Mouse (Mus musculus): Measurements from ENCODE around the gene Ptprm. TPM values are rescaled to one million over a fixed set of nuclear protein-coding genes. Genes with fewer than 3 reads are reported as not detected.

Gene Ptprm
- total and polyA plus RNA-seq, 3 experiments = not detected

GRCm38 (mm10) chr17:66755191-66755654, 599.0 kb downstream of the Ptprm start:
- Histone ChIP-seq H3K36me3 (ENCODE audit: control insufficient read depth in 1 of 2, insufficient read depth in 2 of 2, low read length in 2 of 2) (no peaks in the 10 kb centered on the region), H3K27me3 (ENCODE audit: control insufficient read depth in 1 of 2, insufficient read depth in 2 of 2, low read length in 2 of 2) (no peaks in the 10 kb centered on the region), H3K9ac (ENCODE audit: control insufficient read depth, low read depth, low read length, poor library complexity, severe bottlenecking) (no peak overlapping the region), H3K4me1 (ENCODE audit: control insufficient read depth in 1 of 2, insufficient read depth in 2 of 2, low read length in 2 of 2) (no peaks in the 10 kb centered on the region), H3K9me3 (replicated peaks; ENCODE audit: insufficient read depth, low read length) (no peaks in the 10 kb centered on the region), H3K27ac (ENCODE audit: control insufficient read depth, low read depth, low read length) (no peak overlapping the region), H3K79me2 (ENCODE audit: control insufficient read depth, insufficient read depth, low read length, poor library complexity) (no peaks in the 10 kb centered on the region), H3K4me3 (ENCODE audit: control insufficient read depth in 1 of 2, insufficient read depth in 1 of 2, low read depth in 2 of 2, low read length in 2 of 2) (no peak overlapping the region)
- DNase-seq (ENCODE audit: low read depth, low spot score) = no peak
- TF ChIP-seq SMC3 (IDR thresholded peaks at IDR 0.05; ENCODE audit: low read depth, low read length) = no peak
- no peak for TF ChIP-seq UBTF (IDR thresholded peaks at IDR 0.05; ENCODE audit: borderline replicate concordance, insufficient read depth, low read depth, low read length)
- no peak for TF ChIP-seq TBP (IDR thresholded peaks at IDR 0.05; ENCODE audit: low read depth, low read length)
- TF ChIP-seq ETS1 (IDR thresholded peaks at IDR 0.05; ENCODE audit: low read depth, low read length) = no peak
- TF ChIP-seq ELF1 (IDR thresholded peaks at IDR 0.05; ENCODE audit: low read depth, low read length) = no peak
- TF ChIP-seq GATA1 (IDR thresholded peaks at IDR 0.05; ENCODE audit: low read depth, low read length) = no peak
- no peak for TF ChIP-seq ZKSCAN1 (IDR thresholded peaks at IDR 0.05; ENCODE audit: low read depth, low read length)
- TF ChIP-seq USF2 (IDR thresholded peaks at IDR 0.05; ENCODE audit: borderline replicate concordance in 1 of 2, insufficient read depth in 1 of 2, low read depth in 1 of 2, low read length in 2 of 2) = no peak

- DNase-seq (ENCODE audit: low read depth, low spot score) = no peak
- no peaks in the 10 kb centered on the region for H3K9me3 ChIP-seq (replicated peaks; ENCODE audit: insufficient read depth, low read length)
Observed at GRCm38 (mm10) chr17:66754208-66754865, 599.9 kb downstream of the Ptprm start.

GRCm38 (mm10) chr17:66751746-66752145, 602.5 kb downstream of the Ptprm start:
- Histone ChIP-seq H3K4me1 (ENCODE audit: control insufficient read depth in 1 of 2, insufficient read depth in 2 of 2, low read length in 2 of 2) (no peaks in the 10 kb centered on the region), H3K9ac (ENCODE audit: control insufficient read depth, low read depth, low read length, poor library complexity, severe bottlenecking) (no peak overlapping the region), H3K27me3 (ENCODE audit: control insufficient read depth in 1 of 2, insufficient read depth in 2 of 2, low read length in 2 of 2) (no peaks in the 10 kb centered on the region), H3K9me3 (replicated peaks; ENCODE audit: insufficient read depth, low read length) (no peaks in the 10 kb centered on the region), H3K36me3 (ENCODE audit: control insufficient read depth in 1 of 2, insufficient read depth in 2 of 2, low read length in 2 of 2) (no peaks in the 10 kb centered on the region), H3K4me3 (ENCODE audit: control insufficient read depth in 1 of 2, insufficient read depth in 1 of 2, low read depth in 2 of 2, low read length in 2 of 2) (no peak overlapping the region), H3K27ac (ENCODE audit: control insufficient read depth, low read depth, low read length) (no peak overlapping the region), H3K79me2 (ENCODE audit: control insufficient read depth, insufficient read depth, low read length, poor library complexity) (no peaks in the 10 kb centered on the region)
- no peak for DNase-seq (ENCODE audit: low read depth, low spot score)
- TF ChIP-seq MYC (IDR thresholded peaks at IDR 0.05; ENCODE audit: low read depth, low read length) (no peak), RAD21 (IDR thresholded peaks at IDR 0.05; ENCODE audit: low read depth, low read length) (no peak), MEF2A (IDR thresholded peaks at IDR 0.05; ENCODE audit: extremely low read depth, insufficient replicate concordance, low read depth, low read length, poor library complexity, severe bottlenecking) (no peak), RCOR1 (IDR thresholded peaks at IDR 0.05; ENCODE audit: low read depth, low read length) (no peak), CHD1 (IDR thresholded peaks at IDR 0.05; ENCODE audit: low read depth, low read length) (no peak), TAL1 (IDR thresholded peaks at IDR 0.05; ENCODE audit: low read length) (no peak)

More at GRCm38 (mm10) chr17:66754208-66754865, 599.9 kb downstream of the Ptprm start:
- H3K79me2 ChIP-seq (ENCODE audit: control insufficient read depth, insufficient read depth, low read length, poor library complexity) = no peaks in the 10 kb centered on the region
- H3K4me3 ChIP-seq (ENCODE audit: control insufficient read depth in 1 of 2, insufficient read depth in 1 of 2, low read depth in 2 of 2, low read length in 2 of 2) = no peak overlapping the region
- H3K9ac ChIP-seq (ENCODE audit: control insufficient read depth, low read depth, low read length, poor library complexity, severe bottlenecking) = no peak overlapping the region
- TF ChIP-seq POLR2AphosphoS5 (IDR thresholded peaks at IDR 0.05; ENCODE audit: borderline replicate concordance, low read depth, low read length) (no peak), CTCF (IDR thresholded peaks at IDR 0.05 in 2 of 3, conservative IDR thresholded peaks at IDR 0.05 in 1 of 3; ENCODE audit: control insufficient read depth in 1 of 3, insufficient read depth in 1 of 3, low read depth in 2 of 3, low read length in 3 of 3, poor library complexity in 1 of 3, severe bottlenecking in 1 of 3) (no peak), CHD1 (IDR thresholded peaks at IDR 0.05; ENCODE audit: low read depth, low read length) (no peak)
- H3K27ac ChIP-seq (ENCODE audit: control insufficient read depth, low read depth, low read length) = no peak overlapping the region
- H3K4me1 ChIP-seq (ENCODE audit: control insufficient read depth in 1 of 2, insufficient read depth in 2 of 2, low read length in 2 of 2) = no peaks in the 10 kb centered on the region
- no peaks in the 10 kb centered on the region for H3K36me3 ChIP-seq (ENCODE audit: control insufficient read depth in 1 of 2, insufficient read depth in 2 of 2, low read length in 2 of 2)
- H3K27me3 ChIP-seq (ENCODE audit: control insufficient read depth in 1 of 2, insufficient read depth in 2 of 2, low read length in 2 of 2) = no peaks in the 10 kb centered on the region
